Mouse (Mus musculus) brain, embryonic 14.5 days (tissue): ENCODE data around the gene Naa15.

Experiments
- CTCF ChIP-seq: fragments of 200-500 bp; IDR thresholded peaks from 2 replicates; pipeline ENCODE4 v1.5.1; 2012; ENCODE audit warnings: inconsistent platforms, mild to moderate bottlenecking, moderate library complexity, borderline replicate concordance; ENCODE audit not compliant: insufficient read depth, insufficient read length; ENCODE audit errors: extremely low read depth
- POLR2A ChIP-seq: fragments of 200-500 bp; IDR thresholded peaks from 2 replicates; pipeline ENCODE4 v1.6.1; 2012; ENCODE audit warnings: mild to moderate bottlenecking, inconsistent platforms, borderline replicate concordance; ENCODE audit not compliant: poor library complexity, insufficient read depth, insufficient read length, severe bottlenecking; ENCODE audit errors: extremely low read depth

- TF ChIP-seq CTCF (no peak), POLR2A (no peak)
These were observed 20.1 kb downstream of the Naa15 start for GRCm38 (mm10) chr3:51434871-51435595.
